29 mouse cellular contexts compared by ENCODE assay signal in the genomic region with DNA sequence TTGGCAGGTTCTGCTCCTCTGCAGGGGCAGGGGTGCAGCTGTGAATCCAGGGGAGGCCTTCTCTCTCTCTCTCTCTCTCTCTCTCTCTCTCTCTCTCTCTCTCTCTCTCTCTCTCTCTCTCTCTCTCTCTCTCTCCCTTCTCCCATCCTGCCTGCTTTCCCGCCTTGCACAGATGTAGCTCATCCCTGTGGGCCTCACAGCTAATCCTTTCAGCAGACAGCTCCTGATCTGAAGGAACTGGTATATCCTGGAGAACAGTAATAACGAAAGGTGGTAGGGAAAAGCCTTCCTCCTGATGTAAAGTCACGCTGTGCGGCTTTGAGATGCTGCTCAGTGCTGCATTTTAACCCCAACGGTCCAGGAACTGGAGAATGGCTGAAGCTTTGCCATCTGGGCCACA. TPM values are rescaled to one million over a fixed set of nuclear protein-coding genes. Genes with fewer than 3 reads are reported as not detected.
A peak's percentile ranks its signal among the peaks of the same experiment; 100 is the strongest.
DNase-seq lines count a peak whose midpoint lies in the region; ATAC-seq and TF ChIP-seq lines count a peak whose summit lies in the region.
"Had no signal": no experiment of that assay in that cellular context is flagged by ENCODE, and none has a peak within 500 bp of the region (broad histone marks: within the 10 kb centered on the region; RNA-seq: fewer than 3 reads in every experiment).

No protein-coding gene starts in this region.

- no peak for ATAC-seq in limb, embryonic 12.5 days (ENCODE audit: insufficient number of reproducible peaks, insufficient read depth, low FRiP score, low TSS enrichment, low read depth)
- ATAC-seq in midbrain, embryonic 13.5 days = no peak
- ATAC-seq: forebrain, embryonic 14.5 days; intestine, embryonic 16.5 days had no signal

- H3K4me1 ChIP-seq in limb, embryonic 12.5 days (replicated peaks) = peaks cover 19% of the 10 kb centered on the region
- H3K4me1 ChIP-seq in limb, embryonic 10.5 days = peaks cover 13% of the 10 kb centered on the region
- peaks cover 23% of the 10 kb centered on the region for H3K4me1 ChIP-seq in embryonic facial prominence, embryonic 10.5 days
- peaks cover 5% of the 10 kb centered on the region for H3K4me1 ChIP-seq in midbrain, embryonic 13.5 days (replicated peaks)
- H3K4me1 ChIP-seq: lung, embryonic 15.5 days had no signal

- H3K9me3 ChIP-seq in limb, embryonic 12.5 days = no peaks in the 10 kb centered on the region; the same call in 1 of the 2 replicates
- H3K9me3 ChIP-seq in limb, embryonic 10.5 days (replicated peaks) = no peaks in the 10 kb centered on the region
- H3K9me3 ChIP-seq in embryonic facial prominence, embryonic 10.5 days = no peaks in the 10 kb centered on the region
- H3K9me3 ChIP-seq in midbrain, embryonic 13.5 days = no peaks in the 10 kb centered on the region
- H3K9me3 ChIP-seq: embryonic facial prominence, embryonic 13.5 days; limb, embryonic 13.5 days; lung, embryonic 15.5 days had no signal

- no peak overlapping the region for H3K4me3 ChIP-seq in limb, embryonic 12.5 days (replicated peaks)
- no peak overlapping the region for H3K4me3 ChIP-seq in limb, embryonic 10.5 days
- H3K4me3 ChIP-seq in embryonic facial prominence, embryonic 10.5 days = no peak overlapping the region
- no peak overlapping the region for H3K4me3 ChIP-seq in midbrain, embryonic 13.5 days (replicated peaks)
- H3K4me3 ChIP-seq: embryonic facial prominence, embryonic 13.5 days; gastrocnemius, adult 2 months; limb, embryonic 13.5 days; lung, embryonic 15.5 days had no signal

- TF ChIP-seq CTCF in brain, embryonic 14.5 days (IDR thresholded peaks at IDR 0.05; ENCODE audit: borderline replicate concordance, extremely low read depth, insufficient read depth, insufficient read length) = no peak

- no peak for DNase-seq in limb, embryonic 10.5 days (ENCODE audit: low spot score)
- DNase-seq in brain, embryonic 14.5 days (ENCODE audit: low read depth) = peak; percentile 36
- DNase-seq in embryonic facial prominence, embryonic 10.5 days (ENCODE audit: low spot score) = no peak
- DNase-seq in kidney, postnatal 4 days = no peak
- no peak for DNase-seq in embryo, embryonic 10 days (ENCODE audit: low spot score)
- DNase-seq in adrenal gland, postnatal 14 days = no peak
- DNase-seq: adrenal gland, postnatal 36 days; B cell, adult 2 months; cerebellum, adult 2 months; cerebellum, postnatal 25 days; gastrocnemius, adult 2 months; gastrocnemius, postnatal 36 days; heart, adult 18-20 months; heart, postnatal 36 days; kidney, adult 8-10 months; kidney, postnatal 10 days; lung, postnatal 36 days; right cerebral cortex, postnatal 25 days; spleen, adult 18-20 months; thymus, postnatal 14 days had no signal

- H3K27ac ChIP-seq in limb, embryonic 12.5 days = 0 out of 2 replicates have a peak overlapping the region, but pooled peaks have one; percentile 45
- no peak overlapping the region for H3K27ac ChIP-seq in limb, embryonic 10.5 days
- H3K27ac ChIP-seq in embryonic facial prominence, embryonic 10.5 days (replicated peaks) = peak overlapping the region; percentile 24; the same call in 1 of the 2 replicates
- peak overlapping the region; percentile 3; the same call in 1 of the 2 replicates for H3K27ac ChIP-seq in midbrain, embryonic 13.5 days
- H3K27ac ChIP-seq: embryonic facial prominence, embryonic 13.5 days; gastrocnemius, adult 2 months; limb, embryonic 13.5 days; lung, embryonic 15.5 days had no signal

- WGBS in limb, embryonic 12.5 days = 34% methylated on average over 5 of the region's 5 CpGs
- WGBS in limb, embryonic 10.5 days = 53% methylated on average over 5 of the region's 5 CpGs
- 42% methylated on average over 5 of the region's 5 CpGs for WGBS in embryonic facial prominence, embryonic 10.5 days
- WGBS in midbrain, embryonic 13.5 days = 30% methylated on average over 5 of the region's 5 CpGs

- H3K4me2 ChIP-seq in limb, embryonic 12.5 days = no peak overlapping the region
- no peak overlapping the region for H3K4me2 ChIP-seq in midbrain, embryonic 13.5 days (replicated peaks)
- H3K4me2 ChIP-seq: embryonic facial prominence, embryonic 13.5 days; heart, embryonic 11.5 days; limb, embryonic 13.5 days; liver, embryonic 11.5 days; lung, embryonic 15.5 days had no signal

- no peaks in the 10 kb centered on the region for H3K27me3 ChIP-seq in limb, embryonic 12.5 days
- H3K27me3 ChIP-seq in limb, embryonic 10.5 days (ENCODE audit: low read depth, poor library complexity, severe bottlenecking) = no peaks in the 10 kb centered on the region
- H3K27me3 ChIP-seq in embryonic facial prominence, embryonic 10.5 days (replicated peaks; ENCODE audit: low read depth, poor library complexity, severe bottlenecking) = no peaks in the 10 kb centered on the region
- H3K27me3 ChIP-seq in midbrain, embryonic 13.5 days = no peaks in the 10 kb centered on the region
- H3K27me3 ChIP-seq: embryonic facial prominence, embryonic 13.5 days; limb, embryonic 13.5 days; lung, embryonic 15.5 days had no signal

- H3K36me3 ChIP-seq in limb, embryonic 12.5 days = peaks cover 26% of the 10 kb centered on the region
- peaks cover 34% of the 10 kb centered on the region for H3K36me3 ChIP-seq in limb, embryonic 10.5 days
- peaks cover 40% of the 10 kb centered on the region for H3K36me3 ChIP-seq in embryonic facial prominence, embryonic 10.5 days (replicated peaks)
- peaks cover 42% of the 10 kb centered on the region for H3K36me3 ChIP-seq in midbrain, embryonic 13.5 days

- no peak for TF ChIP-seq POLR2A in brain, embryonic 14.5 days (IDR thresholded peaks at IDR 0.05; ENCODE audit: borderline replicate concordance, extremely low read depth, insufficient read depth, insufficient read length, poor library complexity, severe bottlenecking)

- no peak overlapping the region for H3K9ac ChIP-seq in limb, embryonic 12.5 days (replicated peaks)
- H3K9ac ChIP-seq in midbrain, embryonic 13.5 days (replicated peaks) = no peak overlapping the region
- H3K9ac ChIP-seq: embryonic facial prominence, embryonic 13.5 days; limb, embryonic 13.5 days; lung, embryonic 15.5 days had no signal

RNA-seq across cellular contexts. Expression of a gene that starts 58.1 kb away (rescaled TPM):
- polyA plus RNA-seq in limb, embryonic 12.5 days (2016; fragmentation: Nextera tagmentation; extraction: Ambion mirVana) = 104 and 111 TPM in 2 replicates
- polyA plus RNA-seq in limb, embryonic 10.5 days (2016; fragmentation: Nextera tagmentation; extraction: Ambion mirVana) = 86.0 and 103 TPM in 2 replicates
- polyA plus RNA-seq in brain, embryonic 14.5 days (2012; rRNA removed) = 90.8 and 113 TPM in 2 replicates
- polyA plus RNA-seq in embryonic facial prominence, embryonic 10.5 days (2016; fragmentation: Nextera tagmentation; extraction: Ambion mirVana) = 111 and 114 TPM in 2 replicates
- polyA plus RNA-seq in midbrain, embryonic 13.5 days (2015; fragmentation: Nextera tagmentation; extraction: Ambion mirVana) = 167 and 179 TPM in 2 replicates
- 104 and 110 TPM in 2 replicates for total RNA-seq in adrenal gland, postnatal 14 days (2021)
